Mouse (Mus musculus): ENCODE results near the gene Tmc8. TPM values are rescaled to one million over a fixed set of nuclear protein-coding genes. Genes with fewer than 3 reads are reported as not detected.
"Not testable (repeated sequence)": the region's sequence is repeated elsewhere in the genome, so short reads cannot be mapped to it uniquely, and the experiment has no call there.

Tmc8 gene
- polyA plus RNA-seq, 1 experiment from 2014 or later, result 5.2 TPM

DNA sequence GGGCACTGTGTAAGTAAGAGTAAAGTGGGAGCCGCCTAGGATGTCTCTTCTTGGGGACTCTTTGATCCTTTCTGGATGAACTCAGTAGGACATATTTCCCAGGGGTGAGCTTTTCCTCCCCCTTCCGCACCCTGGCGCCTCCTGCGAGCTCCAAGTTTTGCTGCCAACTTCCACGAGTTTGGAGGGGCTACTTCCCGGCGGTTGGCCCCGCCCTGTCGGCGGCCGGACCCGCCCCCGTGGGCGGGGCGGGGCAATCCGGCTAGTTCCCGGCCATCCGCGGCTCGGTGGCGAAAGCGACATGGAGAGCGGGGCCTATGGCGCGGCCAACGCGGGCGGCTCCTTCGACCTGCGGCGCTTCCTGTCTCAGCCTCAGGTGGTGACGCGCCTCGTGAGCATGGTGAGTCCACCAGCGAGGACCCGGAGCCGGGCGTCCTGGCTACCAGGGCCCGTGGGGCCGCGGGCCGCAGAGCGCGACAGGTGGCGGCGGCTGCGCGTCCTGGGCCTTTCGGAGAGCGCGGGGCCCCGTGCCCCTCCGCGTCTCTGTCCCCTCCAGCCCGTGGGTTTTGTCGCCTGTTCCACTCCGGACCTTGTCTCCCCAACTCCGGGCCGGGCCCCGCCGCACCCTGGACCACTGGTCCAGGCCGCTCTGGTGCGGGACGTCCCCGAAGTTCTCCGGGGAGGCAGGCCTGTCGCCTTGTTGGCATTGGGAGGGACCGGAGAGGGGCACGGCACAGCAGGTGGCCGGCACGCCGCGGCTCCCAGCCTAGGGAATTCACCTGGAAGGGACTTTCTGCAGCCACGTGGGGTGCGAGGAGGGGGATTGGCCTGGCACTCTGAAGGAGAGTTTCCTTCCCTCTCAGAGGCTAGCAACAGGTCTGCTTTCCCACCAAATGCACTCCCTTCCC lies 27.8 kb downstream of the Tmc8 start, which contains the start of the genes Gm20708 and Syngr2:
Gene Gm20708, plus strand, starts transcription at position 262 of the 905 bp plus-strand sequence.
Gene Syngr2, plus strand, starts transcription at position 262 of the 905 bp plus-strand sequence.
- WGBS, result 2% methylated on average over 65 of the region's 75 CpGs
- peaks cover 7% of the 10 kb centered on the region for H3K4me1 ChIP-seq (replicated peaks; ENCODE audit: control insufficient read depth, insufficient read depth, low read length)
- H3K4me3 ChIP-seq (ENCODE audit: low read depth, low read length), result peak within 1 kb of the TSS; percentile 77
- H3K4me2 ChIP-seq (ENCODE audit: low read length), result peak within 1 kb of the TSS; percentile 99
- peaks cover 25% of the 10 kb centered on the region for H3K36me3 ChIP-seq (ENCODE audit: control insufficient read depth, insufficient read depth, low read length)
- H3K9ac ChIP-seq (ENCODE audit: low read length), result peak within 1 kb of the TSS; percentile 77
- H3K27me3 ChIP-seq (replicated peaks; ENCODE audit: control insufficient read depth, insufficient read depth, low read length), result no peaks in the 10 kb centered on the region
- H3K27ac ChIP-seq (ENCODE audit: low read depth), result peak within 1 kb of the TSS; percentile 70
- DNase-seq (ENCODE audit: low spot score) (peak; percentile 86), ATAC-seq (replicated peaks; ENCODE audit: low FRiP score, low TSS enrichment, low read depth) (peak; percentile 71)
- no peaks in the 10 kb centered on the region for H3K9me3 ChIP-seq (ENCODE audit: control insufficient read depth, low read length)

DNA sequence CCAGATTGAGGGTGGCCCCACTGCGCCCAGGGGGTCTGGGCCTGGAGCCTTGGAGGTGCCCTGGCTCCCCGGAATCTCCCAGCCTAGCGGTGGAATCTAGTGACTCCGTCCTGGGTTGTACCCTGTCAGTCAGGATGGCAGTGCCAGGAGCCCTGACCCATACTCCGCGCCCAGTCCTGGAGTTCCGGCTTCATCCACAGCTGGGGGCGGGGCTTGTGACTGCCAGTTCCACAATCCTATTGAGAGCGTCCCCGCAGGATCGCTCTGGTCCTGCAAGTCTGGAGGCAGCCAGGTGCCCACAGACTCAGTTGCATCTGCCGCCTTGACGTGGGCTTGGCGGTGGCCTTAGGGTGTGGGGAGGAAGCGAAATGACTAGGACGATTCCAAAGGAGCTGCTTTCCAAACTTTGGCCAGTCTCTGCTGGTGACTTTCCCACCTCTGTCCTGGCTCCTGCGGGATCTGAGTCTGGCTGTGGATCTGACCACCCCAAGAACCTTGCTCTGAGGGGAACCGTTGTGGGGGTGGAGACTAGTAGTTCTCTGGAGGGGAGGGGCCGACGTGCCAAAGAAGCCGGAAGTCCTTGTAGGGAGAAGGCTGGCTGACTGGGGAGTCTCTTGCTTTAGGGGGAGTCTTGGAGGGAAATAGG lies 28.6 kb downstream of the Tmc8 start:
- no peaks in the 10 kb centered on the region for H3K27me3 ChIP-seq (replicated peaks; ENCODE audit: control insufficient read depth, insufficient read depth, low read length)
- no peaks in the 10 kb centered on the region for H3K9me3 ChIP-seq (ENCODE audit: control insufficient read depth, low read length)
- peak overlapping the region; percentile 70 for H3K27ac ChIP-seq (ENCODE audit: low read depth)
- peaks cover 34% of the 10 kb centered on the region for H3K36me3 ChIP-seq (ENCODE audit: control insufficient read depth, insufficient read depth, low read length)
- DNase-seq (ENCODE audit: low spot score) (peak; percentile 87), ATAC-seq (replicated peaks; ENCODE audit: low FRiP score, low TSS enrichment, low read depth) (peak; percentile 81)
- H3K4me2 ChIP-seq (ENCODE audit: low read length), result peak overlapping the region; percentile 99
- WGBS, result under 1% methylated on average over 21 of the region's 21 CpGs
- H3K4me3 ChIP-seq (ENCODE audit: low read depth, low read length), result peak overlapping the region; percentile 77
- H3K9ac ChIP-seq (ENCODE audit: low read length), result peak overlapping the region; percentile 77
- H3K4me1 ChIP-seq (replicated peaks; ENCODE audit: control insufficient read depth, insufficient read depth, low read length), result peaks cover 7% of the 10 kb centered on the region

DNA sequence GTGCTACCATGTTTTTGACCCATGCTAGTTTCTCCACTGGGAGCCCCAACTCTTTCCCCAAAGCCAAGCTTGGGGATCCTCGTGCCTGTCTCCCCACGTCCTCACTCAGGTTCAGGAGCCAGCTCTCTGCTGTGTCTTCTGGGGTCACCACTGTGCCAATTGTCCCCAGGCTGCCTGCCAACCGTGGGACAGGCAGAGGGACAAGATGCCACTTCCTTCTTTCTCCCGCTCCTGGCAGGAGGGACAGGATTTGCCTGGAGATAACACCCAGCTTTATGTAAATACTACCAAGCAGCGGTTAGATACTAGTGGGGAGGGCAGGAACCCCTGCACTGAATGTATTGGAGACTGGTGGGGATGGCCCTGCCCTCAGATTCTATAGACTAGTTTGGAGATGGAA lies 32.0 kb downstream of the Tmc8 start:
- 66% methylated on average over 5 of the region's 5 CpGs for WGBS

DNA sequence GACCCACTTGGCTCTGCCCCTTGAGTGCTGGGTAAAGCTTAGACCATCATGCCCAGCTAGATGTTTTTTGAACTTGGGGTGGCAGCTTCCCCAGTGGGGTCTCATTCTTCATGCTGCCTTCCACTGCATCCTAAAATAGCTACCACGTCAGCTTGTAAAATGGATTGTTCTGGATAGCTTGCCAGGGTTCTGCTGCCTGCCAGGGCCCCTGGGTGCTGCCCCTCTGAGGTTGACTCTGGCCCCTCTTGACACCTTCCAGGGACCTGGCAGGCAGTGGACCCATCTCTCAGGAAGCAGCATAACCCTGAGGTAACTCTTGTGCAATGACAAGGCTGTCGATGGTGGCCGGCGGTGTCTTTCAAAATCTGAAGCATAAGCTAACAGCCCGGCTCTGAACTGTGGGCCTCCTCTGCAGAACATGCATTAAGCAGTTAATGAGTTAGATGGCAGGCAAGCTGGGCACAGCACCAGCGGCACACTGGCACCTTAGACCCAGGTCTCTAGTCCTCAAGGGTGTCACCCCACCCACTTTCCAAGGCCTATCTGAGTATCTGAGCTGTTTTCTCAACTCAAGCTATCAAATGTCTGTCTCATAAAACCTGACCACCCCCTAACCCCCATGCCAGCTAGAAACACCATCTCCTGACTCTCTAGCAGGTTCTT lies 33.0 kb downstream of the Tmc8 start:
- peaks cover 7% of the 10 kb centered on the region for H3K4me1 ChIP-seq (replicated peaks; ENCODE audit: control insufficient read depth, insufficient read depth, low read length)
- H3K4me3 ChIP-seq (ENCODE audit: low read depth, low read length), result no peak overlapping the region
- no peaks in the 10 kb centered on the region for H3K9me3 ChIP-seq (ENCODE audit: control insufficient read depth, low read length)
- H3K9ac ChIP-seq (ENCODE audit: low read length), result no peak overlapping the region
- WGBS, result 88% methylated on average over 6 of the region's 6 CpGs
- H3K36me3 ChIP-seq (ENCODE audit: control insufficient read depth, insufficient read depth, low read length), result peaks cover 73% of the 10 kb centered on the region
- no peaks in the 10 kb centered on the region for H3K27me3 ChIP-seq (replicated peaks; ENCODE audit: control insufficient read depth, insufficient read depth, low read length)
- no peak overlapping the region for H3K4me2 ChIP-seq (ENCODE audit: low read length)
- DNase-seq (ENCODE audit: low spot score) (no peak), ATAC-seq (replicated peaks; ENCODE audit: low FRiP score, low TSS enrichment, low read depth) (no peak)
- H3K27ac ChIP-seq (ENCODE audit: low read depth), result no peak overlapping the region

More for the DNA sequence above, 32.0 kb downstream of the Tmc8 start:
- ATAC-seq (replicated peaks; ENCODE audit: low FRiP score, low TSS enrichment, low read depth) (no peak), DNase-seq (ENCODE audit: low spot score) (no peak)
- Histone ChIP-seq H3K4me2 (ENCODE audit: low read length) (no peak overlapping the region), H3K36me3 (ENCODE audit: control insufficient read depth, insufficient read depth, low read length) (peaks cover 64% of the 10 kb centered on the region), H3K4me3 (ENCODE audit: low read depth, low read length) (no peak overlapping the region), H3K27ac (ENCODE audit: low read depth) (no peak overlapping the region), H3K9ac (ENCODE audit: low read length) (no peak overlapping the region), H3K27me3 (replicated peaks; ENCODE audit: control insufficient read depth, insufficient read depth, low read length) (no peaks in the 10 kb centered on the region), H3K9me3 (ENCODE audit: control insufficient read depth, low read length) (no peaks in the 10 kb centered on the region), H3K4me1 (replicated peaks; ENCODE audit: control insufficient read depth, insufficient read depth, low read length) (peaks cover 7% of the 10 kb centered on the region)

DNA sequence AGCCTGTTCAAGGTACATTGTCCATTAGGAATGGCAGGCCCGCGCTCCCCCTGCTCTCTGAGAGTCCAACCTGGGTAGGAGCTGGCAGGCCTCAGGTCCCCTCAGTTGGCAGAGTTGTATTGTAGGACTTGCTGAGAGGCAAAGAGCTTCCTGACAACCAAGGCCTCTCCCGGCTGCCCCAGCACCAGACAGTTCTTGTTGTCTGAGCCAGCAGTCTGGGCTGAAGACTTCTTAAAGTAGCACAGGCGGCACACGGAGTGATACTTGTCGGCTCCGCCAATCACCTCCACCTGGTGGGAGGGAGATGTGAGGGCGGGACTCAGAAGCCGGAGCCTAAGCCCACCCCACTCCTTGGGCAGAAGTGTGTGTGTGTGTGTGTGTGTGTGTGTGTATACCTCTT lies 34.0 kb downstream of the Tmc8 start:
- not testable (repeated sequence) for H3K4me1 ChIP-seq (replicated peaks; ENCODE audit: control insufficient read depth, insufficient read depth, low read length); H3K4me3 ChIP-seq (ENCODE audit: low read depth, low read length); H3K9me3 ChIP-seq (ENCODE audit: control insufficient read depth, low read length); ATAC-seq (replicated peaks; ENCODE audit: low FRiP score, low TSS enrichment, low read depth); H3K27me3 ChIP-seq (replicated peaks; ENCODE audit: control insufficient read depth, insufficient read depth, low read length); DNase-seq (ENCODE audit: low spot score); H3K9ac ChIP-seq (ENCODE audit: low read length); H3K4me2 ChIP-seq (ENCODE audit: low read length); H3K27ac ChIP-seq (ENCODE audit: low read depth)
- WGBS, result 81% methylated on average over 9 of the region's 9 CpGs
- peaks cover 83% of the 10 kb centered on the region for H3K36me3 ChIP-seq (ENCODE audit: control insufficient read depth, insufficient read depth, low read length)

DNA sequence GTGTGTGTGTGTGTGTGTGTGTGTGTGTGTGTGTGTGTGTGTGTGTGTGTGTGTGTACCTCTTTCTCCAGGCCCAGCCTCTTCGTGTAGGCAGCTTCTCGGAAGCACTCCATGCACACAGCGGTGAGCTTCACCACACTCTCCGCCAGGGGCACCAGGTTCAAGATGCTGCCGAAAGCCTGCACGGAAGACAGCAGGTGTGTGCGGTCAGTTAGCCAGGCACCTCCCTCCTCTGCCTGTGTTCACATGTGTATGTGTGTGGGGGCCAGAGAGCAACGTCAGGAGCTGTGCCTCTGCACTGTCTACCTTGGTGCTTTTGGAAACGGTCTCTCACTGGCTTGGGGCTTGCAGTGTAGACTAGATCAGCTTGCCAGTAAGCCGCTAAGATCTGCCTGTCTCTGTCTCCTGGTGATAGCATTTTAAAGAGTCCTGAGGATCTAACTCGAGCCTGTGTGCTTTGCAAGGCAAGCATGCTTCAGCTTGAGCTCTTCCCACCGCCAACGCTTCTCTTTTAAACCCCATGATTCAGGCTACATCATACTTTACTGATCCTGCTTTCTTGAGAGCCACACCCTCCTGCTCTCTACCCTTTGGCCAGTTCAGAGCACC lies 34.6 kb downstream of the Tmc8 start:
- H3K4me3 ChIP-seq (ENCODE audit: low read depth, low read length), result no peak overlapping the region
- no peak for ATAC-seq (replicated peaks; ENCODE audit: low FRiP score, low TSS enrichment, low read depth)
- no peak overlapping the region for H3K27ac ChIP-seq (ENCODE audit: low read depth)

DNA sequence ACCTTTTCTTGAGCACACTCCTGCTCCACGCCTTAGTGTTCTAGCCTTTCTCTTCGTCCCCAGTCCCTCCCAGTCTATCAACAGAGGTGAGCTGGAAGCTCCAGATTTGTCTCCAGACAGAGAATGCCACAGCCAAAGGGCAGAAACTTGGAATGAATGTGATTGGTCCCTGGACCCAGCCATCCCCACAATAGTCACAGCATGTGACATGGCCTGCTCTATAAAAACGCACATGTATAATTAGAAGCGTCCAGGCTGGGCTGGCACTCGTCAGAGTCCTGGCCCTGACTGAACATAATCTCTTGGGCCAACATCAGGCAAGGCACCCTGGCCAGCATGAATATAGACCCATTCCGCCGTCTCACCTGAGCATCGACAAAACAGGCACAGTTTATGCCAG lies 37.2 kb downstream of the Tmc8 start:
- H3K36me3 ChIP-seq (ENCODE audit: control insufficient read depth, insufficient read depth, low read length), result peaks cover 90% of the 10 kb centered on the region
- H3K4me2 ChIP-seq (ENCODE audit: low read length), result no peak overlapping the region
- peaks cover 14% of the 10 kb centered on the region for H3K4me1 ChIP-seq (replicated peaks; ENCODE audit: control insufficient read depth, insufficient read depth, low read length)
- H3K9ac ChIP-seq (ENCODE audit: low read length), result no peak overlapping the region
- H3K4me3 ChIP-seq (ENCODE audit: low read depth, low read length), result no peak overlapping the region
- H3K9me3 ChIP-seq (ENCODE audit: control insufficient read depth, low read length), result no peaks in the 10 kb centered on the region
- 85% methylated on average over 8 of the region's 8 CpGs for WGBS
- DNase-seq (ENCODE audit: low spot score) (no peak), ATAC-seq (replicated peaks; ENCODE audit: low FRiP score, low TSS enrichment, low read depth) (no peak)
- no peak overlapping the region for H3K27ac ChIP-seq (ENCODE audit: low read depth)
- no peaks in the 10 kb centered on the region for H3K27me3 ChIP-seq (replicated peaks; ENCODE audit: control insufficient read depth, insufficient read depth, low read length)

More for the DNA sequence above, 34.6 kb downstream of the Tmc8 start:
- no peaks in the 10 kb centered on the region for H3K27me3 ChIP-seq (replicated peaks; ENCODE audit: control insufficient read depth, insufficient read depth, low read length)
- no peak overlapping the region for H3K9ac ChIP-seq (ENCODE audit: low read length)
- peaks cover 89% of the 10 kb centered on the region for H3K36me3 ChIP-seq (ENCODE audit: control insufficient read depth, insufficient read depth, low read length)
- H3K9me3 ChIP-seq (ENCODE audit: control insufficient read depth, low read length), result no peaks in the 10 kb centered on the region
- WGBS, result 82% methylated on average over 12 of the region's 13 CpGs
- DNase-seq (ENCODE audit: low spot score), result no peak
- no peaks in the 10 kb centered on the region for H3K4me1 ChIP-seq (replicated peaks; ENCODE audit: control insufficient read depth, insufficient read depth, low read length)
- H3K4me2 ChIP-seq (ENCODE audit: low read length), result no peak overlapping the region

DNA sequence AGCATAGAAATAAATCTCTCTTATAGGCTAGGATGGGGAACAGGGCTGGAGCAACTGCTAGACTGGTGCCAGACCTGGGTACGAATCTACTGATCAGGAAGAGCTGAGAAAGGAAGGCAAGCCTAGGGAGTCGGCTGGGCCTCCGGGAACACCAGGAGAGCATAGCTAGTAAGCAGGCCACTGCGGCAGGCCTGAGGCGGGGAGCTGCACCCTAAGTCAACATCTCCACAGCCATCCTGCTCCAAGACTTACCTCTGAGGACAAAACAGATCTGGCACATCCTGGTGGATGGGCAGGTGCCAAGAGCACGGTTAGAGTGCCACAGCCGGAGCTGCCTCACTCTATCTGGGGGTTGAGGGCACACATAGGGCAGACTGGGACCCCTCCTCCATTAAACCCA lies 38.3 kb downstream of the Tmc8 start:
- Histone ChIP-seq H3K27ac (ENCODE audit: low read depth) (no peak overlapping the region), H3K9ac (ENCODE audit: low read length) (no peak overlapping the region), H3K4me2 (ENCODE audit: low read length) (no peak overlapping the region), H3K4me1 (replicated peaks; ENCODE audit: control insufficient read depth, insufficient read depth, low read length) (peaks cover 17% of the 10 kb centered on the region), H3K27me3 (replicated peaks; ENCODE audit: control insufficient read depth, insufficient read depth, low read length) (no peaks in the 10 kb centered on the region), H3K36me3 (ENCODE audit: control insufficient read depth, insufficient read depth, low read length) (peaks cover 79% of the 10 kb centered on the region), H3K9me3 (ENCODE audit: control insufficient read depth, low read length) (no peaks in the 10 kb centered on the region), H3K4me3 (ENCODE audit: low read depth, low read length) (no peak overlapping the region)
- DNase-seq (ENCODE audit: low spot score) (no peak), ATAC-seq (replicated peaks; ENCODE audit: low FRiP score, low TSS enrichment, low read depth) (no peak)
- 91% methylated on average over 7 of the region's 7 CpGs for WGBS
